Mouse (Mus musculus): Measurements from ENCODE around the gene Nudt7.

DNA sequence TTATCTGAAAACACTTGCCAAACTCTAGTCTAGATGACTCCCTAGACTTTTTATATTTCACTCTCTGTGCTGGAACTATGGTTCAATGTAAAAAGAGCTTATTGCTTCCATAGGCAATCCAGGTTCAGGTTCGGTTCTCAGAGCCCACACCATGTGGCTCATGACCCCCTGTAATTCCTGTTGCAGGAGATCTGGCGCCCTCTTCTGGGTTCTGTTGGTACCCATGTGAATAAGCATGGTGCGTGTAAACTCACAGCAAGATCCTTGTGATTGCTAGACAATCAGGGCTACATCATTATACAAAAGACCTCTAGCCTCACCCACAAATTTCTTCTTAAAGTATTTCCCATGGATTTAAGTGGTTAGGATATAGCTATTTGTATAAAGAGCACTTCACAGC, 43.4 kb downstream of the Nudt7 start:
- peak; percentile 45 for TF ChIP-seq CTCF (IDR thresholded peaks at IDR 0.05; ENCODE audit: low read depth, low read length)
- no peak for TF ChIP-seq POLR2A (IDR thresholded peaks at IDR 0.05; ENCODE audit: insufficient read depth, low read length)
- TF ChIP-seq EP300 (IDR thresholded peaks at IDR 0.05; ENCODE audit: insufficient read depth, low read depth, low read length) = no peak

All from ES-Bruce4 (cell line).